ENCODE assay signal across 15 mouse cellular contexts in genomic region chr5:105493377-105493776, GRCm38 (mm10). TPM values are rescaled to one million over a fixed set of nuclear protein-coding genes. Genes with fewer than 3 reads are reported as not detected.
DNase-seq lines count a peak whose midpoint lies in the region; ATAC-seq and TF ChIP-seq lines count a peak whose summit lies in the region.
"Had no signal": no experiment of that assay in that cellular context is flagged by ENCODE, and none has a peak within 500 bp of the region (broad histone marks: within the 10 kb centered on the region; RNA-seq: fewer than 3 reads in every experiment).

No protein-coding gene starts in this region.

- no peaks in the 10 kb centered on the region for H3K9me3 ChIP-seq in MEL (replicated peaks; ENCODE audit: insufficient read depth, low read length)
- no peaks in the 10 kb centered on the region for H3K9me3 ChIP-seq in forebrain, embryonic 13.5 days (replicated peaks)
- no peaks in the 10 kb centered on the region for H3K9me3 ChIP-seq in midbrain, embryonic 15.5 days
- H3K9me3 ChIP-seq in intestine, postnatal 0 days (ENCODE audit: control insufficient read depth): no peaks in the 10 kb centered on the region
- H3K9me3 ChIP-seq: embryonic facial prominence, embryonic 12.5 days; G1E; heart, embryonic 12.5 days; megakaryocyte, embryonic 14.5 days had no signal

- H3K4me1 ChIP-seq in MEL (ENCODE audit: control insufficient read depth in 1 of 2, insufficient read depth in 2 of 2, low read length in 2 of 2): peaks cover 9 to 19% of the 10 kb centered on the region in 2 experiments
- H3K4me1 ChIP-seq in forebrain, embryonic 13.5 days: peaks cover 59% of the 10 kb centered on the region
- peaks cover 32% of the 10 kb centered on the region for H3K4me1 ChIP-seq in midbrain, embryonic 15.5 days
- H3K4me1 ChIP-seq in intestine, postnatal 0 days (replicated peaks; ENCODE audit: control insufficient read depth, insufficient read depth, low read length): 0 out of 2 replicates have a peak, but pooled peaks cover 6% of the 10 kb centered on the region

- TF ChIP-seq EP300 in MEL (IDR thresholded peaks at IDR 0.05; ENCODE audit: low read depth in 1 of 2, low read length in 2 of 2): no peak

- peak overlapping the region; percentile 30; the same call in 1 of the 2 replicates for H3K9ac ChIP-seq in MEL (ENCODE audit: control insufficient read depth, low read depth, low read length, poor library complexity, severe bottlenecking)
- no peak overlapping the region for H3K9ac ChIP-seq in forebrain, embryonic 13.5 days
- H3K9ac ChIP-seq in midbrain, embryonic 15.5 days: no peak overlapping the region
- H3K9ac ChIP-seq in intestine, postnatal 0 days (ENCODE audit: low read depth, low read length): no peak overlapping the region
- H3K9ac ChIP-seq: embryonic facial prominence, embryonic 12.5 days; heart, embryonic 12.5 days; liver, postnatal 0 days had no signal

- H3K36me3 ChIP-seq in MEL (ENCODE audit: control insufficient read depth in 1 of 2, insufficient read depth in 2 of 2, low read length in 2 of 2): peaks cover 0 to 21% of the 10 kb centered on the region in 2 experiments; a peak in 2 of 4 replicates
- H3K36me3 ChIP-seq in forebrain, embryonic 13.5 days (ENCODE audit: poor library complexity, severe bottlenecking): no peaks in the 10 kb centered on the region
- H3K36me3 ChIP-seq in midbrain, embryonic 15.5 days (replicated peaks): no peaks in the 10 kb centered on the region
- no peaks in the 10 kb centered on the region; the same call in 1 of the 2 replicates for H3K36me3 ChIP-seq in intestine, postnatal 0 days (ENCODE audit: control insufficient read depth, insufficient read depth)
- H3K36me3 ChIP-seq: embryonic facial prominence, embryonic 12.5 days; heart, embryonic 12.5 days had no signal

- no peaks in the 10 kb centered on the region for H3K79me2 ChIP-seq in MEL (ENCODE audit: control insufficient read depth, insufficient read depth, low read length, poor library complexity)

- H3K4me2 ChIP-seq in forebrain, embryonic 13.5 days: 0 out of 2 replicates have a peak overlapping the region, but pooled peaks have one; percentile 4
- H3K4me2 ChIP-seq in midbrain, embryonic 15.5 days: no peak overlapping the region
- H3K4me2 ChIP-seq in intestine, postnatal 0 days (replicated peaks; ENCODE audit: low read depth): no peak overlapping the region
- H3K4me2 ChIP-seq: embryonic facial prominence, embryonic 12.5 days; heart, embryonic 12.5 days had no signal

- H3K27me3 ChIP-seq in MEL (ENCODE audit: control insufficient read depth in 1 of 2, insufficient read depth in 2 of 2, low read length in 2 of 2): no peaks in the 10 kb centered on the region
- peaks cover 30% of the 10 kb centered on the region for H3K27me3 ChIP-seq in forebrain, embryonic 13.5 days
- H3K27me3 ChIP-seq in midbrain, embryonic 15.5 days (replicated peaks): 0 out of 2 replicates have a peak, but pooled peaks cover 7% of the 10 kb centered on the region
- H3K27me3 ChIP-seq in intestine, postnatal 0 days (replicated peaks; ENCODE audit: control insufficient read depth, insufficient read depth, low read length): no peaks in the 10 kb centered on the region
- H3K27me3 ChIP-seq: heart, embryonic 12.5 days; megakaryocyte, embryonic 14.5 days had no signal

- peak overlapping the region; percentile 59; the same call in 1 of the 2 replicates for H3K27ac ChIP-seq in layer of hippocampus, adult 2 months
- H3K27ac ChIP-seq in MEL (ENCODE audit: control insufficient read depth, low read depth, low read length): peak overlapping the region; percentile 68
- peak overlapping the region; percentile 7; the same call in 1 of the 2 replicates for H3K27ac ChIP-seq in forebrain, embryonic 13.5 days
- H3K27ac ChIP-seq in midbrain, embryonic 15.5 days: 0 out of 2 replicates have a peak overlapping the region, but pooled peaks have one; percentile 23
- H3K27ac ChIP-seq in intestine, postnatal 0 days (ENCODE audit: low read depth, low read length): no peak overlapping the region
- H3K27ac ChIP-seq: embryonic facial prominence, embryonic 12.5 days; kidney, postnatal 0 days had no signal

- no peak for DNase-seq in layer of hippocampus, adult 2 months (ENCODE audit: low spot score in 2 of 2)
- no peak for DNase-seq in layer of hippocampus, postnatal 10 days (ENCODE audit: low spot score in 2 of 2)
- DNase-seq in MEL (ENCODE audit: low read depth, low spot score): peak; percentile 51
- DNase-seq in adrenal gland, adult 8-10 months: no peak
- DNase-seq: liver; liver, postnatal 0 days; right cerebral cortex, postnatal 4 days had no signal

- TF ChIP-seq POLR2A in MEL (IDR thresholded peaks at IDR 0.05; ENCODE audit: control insufficient read depth in 1 of 2, insufficient read depth in 1 of 2, low read depth in 1 of 2, low read length in 2 of 2, poor library complexity in 1 of 2): no peak

- TF ChIP-seq RAD21 in MEL (IDR thresholded peaks at IDR 0.05; ENCODE audit: low read depth, low read length): no peak

- 55% methylated on average over 7 of the region's 7 CpGs for WGBS in forebrain, embryonic 13.5 days
- 66% methylated on average over 7 of the region's 7 CpGs for WGBS in midbrain, embryonic 15.5 days
- whole genome bisulfite sequencing in intestine, postnatal 0 days: 91% methylated on average over 7 of the region's 7 CpGs

- no peak for TF ChIP-seq CTCF in layer of hippocampus, adult 2 months (conservative IDR thresholded peaks at IDR 0.05)
- TF ChIP-seq CTCF in MEL (IDR thresholded peaks at IDR 0.05 in 2 of 3, conservative IDR thresholded peaks at IDR 0.05 in 1 of 3; ENCODE audit: control insufficient read depth in 1 of 3, insufficient read depth in 1 of 3, low read depth in 2 of 3, low read length in 3 of 3, poor library complexity in 1 of 3, severe bottlenecking in 1 of 3): no peak
- no peak for TF ChIP-seq CTCF in intestine, postnatal 0 days (IDR thresholded peaks at IDR 0.05; ENCODE audit: low read depth)

- H3K4me3 ChIP-seq in layer of hippocampus, adult 2 months: no peak overlapping the region
- peak overlapping the region in 1 of 2 experiments; percentile 1; a peak in 2 of 4 replicates for H3K4me3 ChIP-seq in MEL (ENCODE audit: control insufficient read depth in 1 of 2, insufficient read depth in 1 of 2, low read depth in 2 of 2, low read length in 2 of 2)
- H3K4me3 ChIP-seq in forebrain, embryonic 13.5 days: no peak overlapping the region
- no peak overlapping the region for H3K4me3 ChIP-seq in midbrain, embryonic 15.5 days
- H3K4me3 ChIP-seq in intestine, postnatal 0 days (ENCODE audit: low read depth, low read length): no peak overlapping the region
- H3K4me3 ChIP-seq: embryonic facial prominence, embryonic 12.5 days; heart, embryonic 12.5 days; megakaryocyte, embryonic 14.5 days had no signal

- ATAC-seq in forebrain, embryonic 13.5 days: no peak
- no peak for ATAC-seq in midbrain, embryonic 15.5 days (replicated peaks)
- ATAC-seq in intestine, postnatal 0 days: no peak
- ATAC-seq: liver, postnatal 0 days had no signal

TF ChIP-seq in MEL, 35 proteins besides CTCF, POLR2A, EP300 and RAD21:
- TF ChIP-seq MAFK (IDR thresholded peaks at IDR 0.05; ENCODE audit: borderline replicate concordance, low read depth, low read length) (no peak), MAX (IDR thresholded peaks at IDR 0.05; ENCODE audit: low read length) (0 out of 2 replicates have a peak, but pooled peaks have one; percentile 10)

RNA-seq across cellular contexts. Expression of gene Lrrc8c, which starts 25.8 kb away (rescaled TPM):
- total RNA-seq in layer of hippocampus, adult 2 months (2021): 10 to 100 TPM; 29.8 to 30.7 TPM
- total RNA-seq in layer of hippocampus, postnatal 10 days (2021): 10 to 100 TPM; 24.6 to 26.1 TPM
- 25.5 and 33.0 TPM in 2 replicates for total RNA-seq in MEL (2012; rRNA removed)
- polyA plus RNA-seq in MEL (2012; ENCODE audit: insufficient read depth in 1 of 2, insufficient read length in 2 of 2, low read depth in 1 of 2, low replicate concordance in 2 of 2, missing spikeins in 1 of 2): 10 to 100 TPM in 1 of 2 experiments, not detected in 1; 46.0 TPM
- 9.4 and 9.5 TPM in 2 replicates for polyA plus RNA-seq in forebrain, embryonic 13.5 days (2015; fragmentation: Nextera tagmentation; extraction: Ambion mirVana)
- polyA plus RNA-seq in midbrain, embryonic 15.5 days (2015; fragmentation: Nextera tagmentation; extraction: Ambion mirVana): 13.2 and 13.6 TPM in 2 replicates
- total RNA-seq in adrenal gland, adult 8-10 months (2022): 10 to 100 TPM; 16.8 to 28.0 (median 24.5) TPM
- 11.8 and 13.4 TPM in 2 replicates for polyA plus RNA-seq in intestine, postnatal 0 days (2015; fragmentation: Nextera tagmentation; extraction: Ambion mirVana)
